Mouse (Mus musculus): ENCODE measurements around the gene Gm12569. TPM values are rescaled to one million over a fixed set of nuclear protein-coding genes. Genes with fewer than 3 reads are reported as not detected.

Gm12569 gene
- not detected in 2 replicates for polyA plus RNA-seq (2015; fragmentation: Nextera tagmentation; extraction: Ambion mirVana)

DNA sequence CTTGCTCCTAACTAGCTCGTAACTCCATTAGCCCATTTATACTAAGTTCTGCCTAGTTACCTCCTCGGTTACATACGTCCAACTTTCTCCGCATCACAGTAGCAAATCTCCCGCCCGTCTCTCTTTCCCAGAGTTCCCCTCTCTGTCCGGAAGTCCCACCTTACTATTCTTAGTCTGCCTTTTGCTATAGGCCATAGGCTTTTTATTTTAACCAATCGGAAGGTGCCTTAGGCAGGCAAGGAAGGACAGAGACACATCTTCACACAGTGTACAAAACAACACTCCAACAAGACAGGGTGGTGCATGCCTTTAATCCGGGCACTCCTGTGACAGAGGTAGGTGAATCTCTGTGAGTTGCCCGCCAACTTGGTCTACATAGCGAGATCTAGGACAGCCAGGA is at the start of gene Gm12569:
Gm12569 (plus strand) TSS at position 166 of the 400 bp plus-strand sequence.
- no peak within 1 kb of the TSS for H3K27ac ChIP-seq
- H3K4me1 ChIP-seq: no peaks in the 10 kb centered on the region
- H3K4me2 ChIP-seq: no peak within 1 kb of the TSS
- 91% methylated on average over 11 of the region's 11 CpGs for WGBS
- H3K27me3 ChIP-seq: no peaks in the 10 kb centered on the region
- H3K36me3 ChIP-seq: no peaks in the 10 kb centered on the region
- no peaks in the 10 kb centered on the region for H3K9me3 ChIP-seq
- H3K9ac ChIP-seq: no peak within 1 kb of the TSS
- ATAC-seq (ENCODE audit: borderline replicate concordance, extremely low read depth, low FRiP score, low TSS enrichment): no peak
- H3K4me3 ChIP-seq: no peak within 1 kb of the TSS

DNA sequence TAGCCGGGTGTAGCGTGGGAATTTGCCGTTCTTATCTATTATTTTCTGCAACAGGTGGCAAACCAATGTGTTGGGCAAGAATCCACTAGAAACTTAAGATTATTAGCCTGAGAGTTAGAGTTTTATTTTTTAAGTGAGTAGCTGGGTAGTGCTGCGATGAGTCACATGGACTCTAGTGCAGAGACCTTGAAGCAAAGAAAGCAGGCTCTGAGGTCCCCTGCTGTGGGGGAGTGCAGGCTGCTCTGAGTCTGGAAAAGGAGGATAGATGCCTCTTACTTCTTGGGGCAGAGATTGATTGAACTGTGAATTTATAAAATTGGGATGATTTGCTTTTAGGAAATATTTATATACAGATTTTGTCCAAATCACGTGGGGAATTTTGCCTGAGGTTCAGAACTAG is 17.5 kb upstream of the Gm12569 start:
- Histone ChIP-seq H3K4me2 (no peak overlapping the region), H3K4me3 (no peak overlapping the region), H3K27ac (no peak overlapping the region), H3K9ac (no peak overlapping the region), H3K36me3 (no peaks in the 10 kb centered on the region), H3K9me3 (no peaks in the 10 kb centered on the region), H3K4me1 (no peaks in the 10 kb centered on the region), H3K27me3 (no peaks in the 10 kb centered on the region)
- WGBS: 83% methylated on average over 5 of the region's 5 CpGs
- ATAC-seq (ENCODE audit: borderline replicate concordance, extremely low read depth, low FRiP score, low TSS enrichment): no peak

- Histone ChIP-seq H3K27me3 (no peaks in the 10 kb centered on the region), H3K36me3 (no peaks in the 10 kb centered on the region), H3K4me2 (no peak overlapping the region), H3K9ac (no peak overlapping the region), H3K4me3 (no peak overlapping the region), H3K27ac (no peak overlapping the region), H3K9me3 (no peaks in the 10 kb centered on the region), H3K4me1 (no peaks in the 10 kb centered on the region)
- no peak for ATAC-seq (ENCODE audit: borderline replicate concordance, extremely low read depth, low FRiP score, low TSS enrichment)
- WGBS: 58% methylated on average over 3 of the region's 3 CpGs
Measured at GRCm38 (mm10) chr11:51207758-51208157, 12.5 kb upstream of the Gm12569 start.

DNA sequence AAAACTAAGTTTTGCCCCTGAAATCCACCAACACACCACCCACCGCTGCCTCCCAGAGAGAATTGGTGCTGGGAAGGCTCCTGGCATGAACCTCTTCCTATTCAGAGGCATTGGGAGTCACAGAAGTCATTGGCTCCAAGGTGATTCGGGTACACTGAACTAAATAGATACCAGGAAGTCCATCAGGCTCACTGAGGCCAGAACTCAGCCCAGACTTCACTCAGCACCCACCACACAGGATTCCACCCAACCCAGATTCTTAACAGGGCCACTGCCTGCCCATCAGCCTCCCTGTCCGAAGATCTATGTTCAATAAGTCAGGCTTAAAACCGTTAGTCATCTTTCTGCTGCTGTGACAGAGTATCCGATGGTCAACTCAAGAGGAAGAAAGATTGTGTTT is 8.8 kb upstream of the Gm12569 start:
- no peaks in the 10 kb centered on the region for H3K36me3 ChIP-seq
- no peak for ATAC-seq (ENCODE audit: borderline replicate concordance, extremely low read depth, low FRiP score, low TSS enrichment)
- no peaks in the 10 kb centered on the region for H3K4me1 ChIP-seq
- H3K27ac ChIP-seq: no peak overlapping the region
- H3K4me3 ChIP-seq: no peak overlapping the region
- WGBS: 78% methylated on average over 5 of the region's 5 CpGs
- no peak overlapping the region for H3K9ac ChIP-seq
- H3K27me3 ChIP-seq: no peaks in the 10 kb centered on the region
- H3K9me3 ChIP-seq: no peaks in the 10 kb centered on the region
- no peak overlapping the region for H3K4me2 ChIP-seq

GRCm38 (mm10) chr11:51214021-51214420 is 6.3 kb upstream of the Gm12569 start:
- ATAC-seq (ENCODE audit: borderline replicate concordance, extremely low read depth, low FRiP score, low TSS enrichment): no peak

GRCm38 (mm10) chr11:51219396-51219980 is 785 bp upstream of the Gm12569 start:
- 74% methylated on average over 12 of the region's 12 CpGs for WGBS
- Histone ChIP-seq H3K4me2 (no peak overlapping the region), H3K9me3 (no peaks in the 10 kb centered on the region), H3K4me1 (no peaks in the 10 kb centered on the region), H3K9ac (no peak overlapping the region), H3K27me3 (no peaks in the 10 kb centered on the region), H3K4me3 (no peak overlapping the region), H3K36me3 (no peaks in the 10 kb centered on the region), H3K27ac (no peak overlapping the region)
- ATAC-seq (ENCODE audit: borderline replicate concordance, extremely low read depth, low FRiP score, low TSS enrichment): no peak

More at GRCm38 (mm10) chr11:51214021-51214420, 6.3 kb upstream of the Gm12569 start:
- Histone ChIP-seq H3K27me3 (no peaks in the 10 kb centered on the region), H3K27ac (no peak overlapping the region), H3K36me3 (no peaks in the 10 kb centered on the region), H3K4me1 (no peaks in the 10 kb centered on the region), H3K4me2 (no peak overlapping the region), H3K4me3 (no peak overlapping the region), H3K9ac (no peak overlapping the region), H3K9me3 (no peaks in the 10 kb centered on the region)
- WGBS: 82% methylated on average over 7 of the region's 7 CpGs

- WGBS: 83% methylated on average over 4 of the region's 4 CpGs
- Histone ChIP-seq H3K4me2 (no peak overlapping the region), H3K4me3 (no peak overlapping the region), H3K36me3 (no peaks in the 10 kb centered on the region), H3K4me1 (no peaks in the 10 kb centered on the region), H3K27me3 (no peaks in the 10 kb centered on the region), H3K9ac (no peak overlapping the region), H3K27ac (no peak overlapping the region), H3K9me3 (no peaks in the 10 kb centered on the region)
- ATAC-seq (ENCODE audit: borderline replicate concordance, extremely low read depth, low FRiP score, low TSS enrichment): no peak
Measured at GRCm38 (mm10) chr11:51227104-51227503, 6.8 kb downstream of the Gm12569 start.

DNA sequence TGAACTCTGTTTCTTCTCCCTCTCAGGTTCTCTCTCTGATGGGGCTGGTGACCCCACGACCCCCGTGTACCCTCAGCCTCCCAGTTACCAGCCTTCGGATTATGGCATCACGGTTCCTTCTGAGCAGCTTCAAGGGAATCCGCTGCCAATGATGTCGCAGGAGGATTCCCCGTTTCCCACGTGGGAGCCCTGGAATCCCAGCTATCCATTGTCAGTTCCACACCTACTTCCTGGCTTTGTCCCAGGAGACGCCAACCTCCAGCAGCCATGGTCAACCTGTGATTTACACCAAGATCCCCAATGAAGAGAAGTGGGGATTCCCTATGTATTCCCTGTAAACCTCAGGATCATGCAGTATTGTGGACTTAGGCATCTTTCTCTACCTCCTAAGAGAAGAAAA is 14.4 kb downstream of the Gm12569 start:
- Histone ChIP-seq H3K4me2 (no peak overlapping the region), H3K4me1 (no peaks in the 10 kb centered on the region), H3K4me3 (no peak overlapping the region), H3K27ac (no peak overlapping the region), H3K9ac (no peak overlapping the region), H3K27me3 (no peaks in the 10 kb centered on the region), H3K36me3 (no peaks in the 10 kb centered on the region), H3K9me3 (no peaks in the 10 kb centered on the region)
- ATAC-seq (ENCODE audit: borderline replicate concordance, extremely low read depth, low FRiP score, low TSS enrichment): no peak
- 76% methylated on average over 9 of the region's 9 CpGs for WGBS

DNA sequence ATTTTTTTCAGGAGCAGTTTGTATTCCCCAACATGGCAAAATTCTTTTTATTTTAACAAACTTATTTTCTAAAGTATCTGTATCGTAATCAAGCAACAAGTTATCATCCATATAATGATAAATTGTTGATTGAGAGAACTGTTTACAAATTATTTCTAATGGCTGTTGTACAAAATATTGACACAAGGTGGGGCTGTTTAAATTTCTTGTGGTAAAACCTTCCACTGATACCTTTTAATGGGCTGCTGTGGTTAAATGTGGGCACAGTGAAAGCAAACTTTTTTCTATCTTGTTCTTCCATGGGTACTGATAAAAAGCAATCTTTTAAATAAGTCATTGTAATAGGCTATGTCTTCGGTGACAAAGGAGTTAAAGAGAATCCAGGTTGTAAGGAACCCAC is 22.6 kb downstream of the Gm12569 start:
- H3K4me2 ChIP-seq: no peak overlapping the region
- 78% methylated on average over 2 of the region's 2 CpGs for WGBS
- no peaks in the 10 kb centered on the region for H3K27me3 ChIP-seq
- no peaks in the 10 kb centered on the region for H3K9me3 ChIP-seq
- H3K36me3 ChIP-seq: no peaks in the 10 kb centered on the region
- no peak for ATAC-seq (ENCODE audit: borderline replicate concordance, extremely low read depth, low FRiP score, low TSS enrichment)
- no peak overlapping the region for H3K4me3 ChIP-seq
- no peak overlapping the region for H3K9ac ChIP-seq
- H3K27ac ChIP-seq: no peak overlapping the region
- no peaks in the 10 kb centered on the region for H3K4me1 ChIP-seq

- no peak overlapping the region for H3K4me3 ChIP-seq
- no peak overlapping the region for H3K9ac ChIP-seq
- H3K4me1 ChIP-seq: no peaks in the 10 kb centered on the region
- H3K9me3 ChIP-seq: no peaks in the 10 kb centered on the region
- no peak for ATAC-seq (ENCODE audit: borderline replicate concordance, extremely low read depth, low FRiP score, low TSS enrichment)
- H3K36me3 ChIP-seq: no peaks in the 10 kb centered on the region
- 82% methylated on average over 4 of the region's 4 CpGs for WGBS
- no peaks in the 10 kb centered on the region for H3K27me3 ChIP-seq
- H3K4me2 ChIP-seq: no peak overlapping the region
- H3K27ac ChIP-seq: no peak overlapping the region
Measured at GRCm38 (mm10) chr11:51257006-51257405, 36.7 kb downstream of the Gm12569 start.

GRCm38 (mm10) chr11:51261680-51262219 is 41.5 kb downstream of the Gm12569 start, which contains the start of gene Clk4:
Gene Clk4, plus strand, starts transcription at chr11:51261730.
- peak within 1 kb of the TSS; percentile 69 for H3K4me3 ChIP-seq
- peak within 1 kb of the TSS; percentile 86 for H3K4me2 ChIP-seq
- peaks cover 25% of the 10 kb centered on the region for H3K4me1 ChIP-seq
- peak within 1 kb of the TSS; percentile 80 for H3K27ac ChIP-seq
- ATAC-seq (ENCODE audit: borderline replicate concordance, extremely low read depth, low FRiP score, low TSS enrichment): no peak
- no peaks in the 10 kb centered on the region for H3K27me3 ChIP-seq
- H3K36me3 ChIP-seq: no peaks in the 10 kb centered on the region
- H3K9ac ChIP-seq: peak within 1 kb of the TSS; percentile 91
- H3K9me3 ChIP-seq: no peaks in the 10 kb centered on the region
- WGBS: 76% methylated on average over 3 of the region's 3 CpGs

DNA sequence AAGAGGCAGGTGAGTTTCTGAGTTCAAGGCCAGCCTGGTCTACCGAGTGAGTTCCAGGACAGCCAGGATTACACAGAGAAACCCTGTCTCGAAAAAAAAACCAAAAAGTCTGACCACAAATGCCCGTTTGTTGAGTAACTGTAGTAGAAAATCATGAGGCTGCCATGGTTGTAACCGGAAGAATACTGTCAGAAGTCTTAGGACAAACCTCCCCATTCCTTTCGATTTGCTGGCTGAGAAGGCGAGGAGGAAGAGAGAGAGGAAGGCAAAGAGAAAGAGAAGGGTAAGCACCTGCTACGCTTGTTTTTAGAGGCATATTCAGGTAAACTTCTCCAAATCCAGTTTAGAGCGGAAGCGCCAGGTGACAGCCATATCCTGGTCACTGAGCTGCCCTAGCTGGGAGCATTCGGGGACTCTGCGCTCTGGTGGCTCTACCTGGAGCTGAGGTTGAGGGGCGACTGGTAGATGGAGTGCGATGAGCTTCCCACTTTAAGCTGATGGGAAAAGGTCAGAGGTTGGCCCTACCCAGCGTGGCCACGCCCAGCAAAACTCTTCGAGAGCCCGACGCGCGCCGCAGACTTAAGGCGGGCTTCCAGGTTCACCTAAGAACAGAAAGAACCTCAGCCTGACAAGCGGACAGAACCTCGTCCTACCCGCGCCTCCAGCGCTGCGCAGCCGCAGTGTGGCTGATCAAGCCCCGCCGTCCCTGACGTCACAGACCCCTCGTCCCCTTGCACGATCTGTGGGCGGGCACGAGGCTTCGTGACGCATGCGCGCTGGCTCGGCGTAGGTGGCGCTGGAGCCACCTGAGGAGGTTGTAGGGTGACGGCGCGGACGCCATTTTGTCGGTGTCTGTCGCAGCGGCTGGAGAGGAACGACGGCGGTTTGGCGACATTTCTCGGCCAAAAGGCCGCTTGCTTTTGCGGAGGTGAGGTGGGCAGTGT is 42.3 kb downstream of the Gm12569 start, which contains the start of gene BC049762:
BC049762 (minus strand) TSS at position 705 of the 944 bp plus-strand sequence.
- Histone ChIP-seq H3K4me3 (peak within 1 kb of the TSS; percentile 69), H3K27me3 (no peaks in the 10 kb centered on the region), H3K36me3 (peaks cover 7% of the 10 kb centered on the region; the same call in 1 of the 2 replicates), H3K4me1 (peaks cover 29% of the 10 kb centered on the region), H3K4me2 (peak within 1 kb of the TSS; percentile 86), H3K27ac (peak within 1 kb of the TSS; percentile 87), H3K9me3 (no peaks in the 10 kb centered on the region), H3K9ac (peak within 1 kb of the TSS; percentile 91)
- WGBS: 7% methylated on average over 57 of the region's 57 CpGs
- peak; percentile 97 for ATAC-seq (ENCODE audit: borderline replicate concordance, extremely low read depth, low FRiP score, low TSS enrichment)
